Mouse (Mus musculus) lung, adult 18-20 months (tissue): ENCODE results near the gene Ass1.
"Not testable (repeated sequence)": the region's sequence is repeated elsewhere in the genome, so short reads cannot be mapped to it uniquely, and the experiment has no call there.

Experiments
- DNase-seq, 2 experiments: peaks; one replicate each; pipeline ENCODE4 v3.0.0; 2022; ENCODE audit warnings: mixed read lengths in 2 of 2

Gene Ass1

DNA sequence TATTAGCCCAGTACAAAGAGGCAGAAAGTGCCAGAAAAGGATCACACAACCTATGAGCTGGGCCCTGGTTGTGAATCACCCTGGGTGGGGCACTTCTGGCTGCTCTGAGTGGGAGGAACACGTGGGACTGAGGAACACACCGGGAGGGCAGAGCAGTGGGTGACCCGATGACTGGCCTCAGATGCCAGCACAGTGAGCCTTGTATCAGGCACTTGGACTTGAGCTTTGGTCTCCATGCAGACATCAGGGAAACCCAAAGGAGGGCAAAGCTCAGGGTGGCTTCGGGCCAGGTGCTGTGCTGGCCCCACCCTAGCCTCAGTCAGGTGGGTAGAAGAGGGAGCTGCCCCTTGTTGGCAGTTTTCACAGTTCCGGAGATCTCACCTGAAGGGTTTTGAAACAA lies 71.6 kb downstream of the Ass1 start:
- DNase-seq, result peak; percentile 37 to 56

DNA sequence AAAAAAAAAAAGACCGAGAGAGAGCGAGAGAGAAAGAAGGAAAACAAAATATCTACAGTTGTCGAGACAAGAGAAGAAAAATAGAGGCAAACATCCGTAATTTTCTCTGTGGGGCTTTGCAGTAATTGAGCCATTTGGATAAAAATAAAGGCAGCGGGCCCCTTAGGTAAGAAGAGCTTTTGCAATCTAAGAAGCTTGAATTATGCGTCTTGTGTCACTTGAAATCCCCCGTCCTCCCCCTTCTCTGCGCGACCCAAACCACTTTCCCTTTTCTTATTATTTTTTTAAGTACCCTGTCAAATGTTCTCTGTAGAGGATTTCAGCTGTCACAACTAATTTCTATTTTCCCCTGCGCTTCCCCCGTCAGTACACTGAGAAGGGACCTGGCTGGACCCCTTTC lies 77.7 kb downstream of the Ass1 start:
- no peak for DNase-seq

DNA sequence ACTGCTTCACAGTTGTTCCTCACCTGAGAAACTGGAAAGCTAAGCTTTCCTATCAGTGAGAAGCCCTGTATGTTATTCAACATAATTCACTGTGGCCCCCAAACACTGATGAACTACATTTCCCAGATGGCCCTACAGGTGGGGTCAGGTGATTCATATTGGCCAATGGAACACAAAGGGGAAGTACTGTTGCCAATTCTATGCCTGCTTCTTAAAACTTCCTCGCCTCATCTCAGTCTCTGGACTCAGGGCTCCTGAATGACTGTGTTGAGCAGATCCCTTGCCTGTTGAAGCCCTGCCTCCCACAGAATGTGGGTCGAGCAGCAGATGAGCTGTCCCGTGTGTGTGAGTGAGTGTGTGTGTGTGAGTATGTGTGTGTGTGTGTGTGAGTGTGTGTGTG lies 80.5 kb downstream of the Ass1 start:
- DNase-seq, result no peak

DNA sequence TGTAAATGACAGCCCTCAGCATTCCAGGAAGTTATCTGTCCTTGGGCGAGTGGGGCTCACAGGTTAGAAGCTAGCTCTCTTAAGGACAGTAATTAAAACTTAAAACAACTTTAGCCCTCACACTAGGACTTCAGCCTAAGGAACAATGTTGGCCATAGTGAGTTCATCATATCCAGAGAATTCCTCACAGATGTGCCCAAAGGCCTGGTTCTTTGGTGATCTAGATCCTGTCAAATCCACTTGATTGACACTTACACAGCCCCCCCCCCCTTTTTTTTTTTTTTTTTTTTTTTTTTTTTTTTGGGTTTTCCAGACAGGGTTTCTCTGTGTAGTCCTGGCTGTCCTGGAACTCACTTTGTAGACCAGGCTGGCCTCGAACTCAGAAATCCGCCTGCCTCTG lies 81.3 kb downstream of the Ass1 start:
- not testable (repeated sequence) for DNase-seq

DNA sequence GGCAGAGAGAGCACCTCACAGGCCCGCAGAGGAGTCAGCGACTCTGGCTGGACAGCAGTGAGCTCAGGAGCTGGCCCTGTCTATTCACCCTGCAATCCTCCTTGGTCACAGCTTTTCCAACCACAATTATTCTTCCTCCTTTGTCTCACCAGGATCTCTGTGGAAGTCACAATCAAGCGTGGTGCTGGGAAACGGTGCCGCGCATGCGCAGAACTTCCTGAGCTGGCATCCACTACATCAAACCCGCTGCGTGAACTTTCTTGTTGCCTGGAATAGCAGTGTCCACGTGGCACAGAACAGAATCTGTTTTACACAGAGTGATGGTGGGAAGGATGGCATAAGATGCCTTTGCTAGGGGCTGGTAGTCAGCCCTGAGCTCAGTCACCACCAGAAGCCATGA lies 82.0 kb downstream of the Ass1 start:
- DNase-seq, result no peak

DNA sequence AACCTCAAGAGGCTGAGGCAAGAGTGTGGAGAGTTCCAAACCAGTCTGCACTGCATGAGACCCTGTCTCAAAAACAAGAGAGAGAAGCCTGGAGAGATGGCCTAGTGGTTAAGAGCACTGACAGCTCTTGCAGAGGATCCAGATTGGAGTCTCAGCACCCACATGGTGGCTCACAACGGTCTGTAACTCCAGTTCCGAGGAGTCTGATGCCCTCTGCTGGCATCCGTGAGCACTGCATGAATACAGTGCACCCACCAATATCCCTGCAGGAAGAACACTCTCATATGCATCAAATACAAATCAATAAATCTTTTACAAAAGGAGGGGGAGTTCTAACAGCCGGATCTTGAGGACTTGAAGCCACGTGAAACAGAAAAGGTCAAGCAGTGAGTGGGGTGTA lies 84.6 kb downstream of the Ass1 start:
- DNase-seq, result no peak
